Mouse (Mus musculus): ENCODE measurements around the gene Tma16. TPM values are rescaled to one million over a fixed set of nuclear protein-coding genes. Genes with fewer than 3 reads are reported as not detected.

The Tma16 gene
- total RNA-seq, 2 experiments from 2014 or later = 4.3 to 5.5 TPM

DNA sequence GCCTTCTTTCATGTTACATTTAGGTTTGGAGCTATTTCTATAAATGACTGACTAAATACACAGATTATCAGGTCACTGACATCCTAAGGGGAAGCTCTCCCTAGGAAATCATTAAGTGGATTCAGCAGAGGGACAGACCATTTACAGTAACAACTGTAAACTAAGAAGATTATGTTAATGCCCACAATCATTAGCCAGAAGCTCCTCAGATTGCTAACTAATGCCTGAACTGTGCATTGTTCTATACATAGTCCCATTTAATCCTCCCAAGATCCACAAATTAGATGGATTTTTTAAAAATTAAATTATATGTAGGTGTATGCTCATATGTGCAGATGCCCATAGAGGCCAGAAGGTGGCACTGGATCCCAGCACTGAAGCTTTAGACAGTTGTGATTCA, 52.8 kb downstream of the Tma16 start:
- intact Hi-C loops (cut with DNase I) = no loop called here
- no peak for DNase-seq

- intact Hi-C loops (cut with DNase I) = no loop called here
- no peak for DNase-seq
These were observed 55.7 kb downstream of the Tma16 start for GRCm38 (mm10) chr8:66430639-66431038.

Other genes with a start within 250 kb of the Tma16 start
- gene Tktl2, start 25.2 kb upstream of the Tma16 start, total RNA-seq (2021) = not detected
- not detected for gene Npy5r, start 201.6 kb upstream of the Tma16 start, total RNA-seq (2021)
- 1 to 10 TPM; 1.3 to 1.6 TPM for gene Npy1r, start 210.7 kb upstream of the Tma16 start, total RNA-seq (2021)